Mouse (Mus musculus): ENCODE data around the gene Gm10282.

Gene Gm10282

GRCm38 (mm10) chr8:72305210-72305905 lies at the start of gene Gm10282:
Gene Gm10282 (minus strand): TSS chr8:72305260.
- no peak for DNase-seq (ENCODE audit: low read depth, low spot score)

GRCm38 (mm10) chr8:72354272-72354671 lies 49.2 kb upstream of the Gm10282 start:
- peak; percentile 92 for DNase-seq (ENCODE audit: low read depth, low spot score)

- DNase-seq (ENCODE audit: low read depth, low spot score): no peak
Observed at GRCm38 (mm10) chr8:72353700-72354045, 48.6 kb upstream of the Gm10282 start.

GRCm38 (mm10) chr8:72352951-72353699 lies 48.1 kb upstream of the Gm10282 start:
- DNase-seq (ENCODE audit: low read depth, low spot score): peak; percentile 61

- DNase-seq (ENCODE audit: low read depth, low spot score): peak; percentile 49
Observed at GRCm38 (mm10) chr8:72351405-72352005, 46.4 kb upstream of the Gm10282 start.

GRCm38 (mm10) chr8:72350727-72351126 lies 45.7 kb upstream of the Gm10282 start:
- peak; percentile 87 for DNase-seq (ENCODE audit: low read depth, low spot score)

- peak; percentile 66 for DNase-seq (ENCODE audit: low read depth, low spot score)
Observed at GRCm38 (mm10) chr8:72349838-72350237, 44.8 kb upstream of the Gm10282 start.

- DNase-seq (ENCODE audit: low read depth, low spot score): no peak
Observed at GRCm38 (mm10) chr8:72348956-72349355, 43.9 kb upstream of the Gm10282 start.

- no peak for DNase-seq (ENCODE audit: low read depth, low spot score)
Observed at GRCm38 (mm10) chr8:72348114-72348513, 43.1 kb upstream of the Gm10282 start.

GRCm38 (mm10) chr8:72347553-72347952 lies 42.5 kb upstream of the Gm10282 start:
- no peak for DNase-seq (ENCODE audit: low read depth, low spot score)

GRCm38 (mm10) chr8:72343725-72344124 lies 38.7 kb upstream of the Gm10282 start:
- DNase-seq (ENCODE audit: low read depth, low spot score): peak; percentile 76

- DNase-seq (ENCODE audit: low read depth, low spot score): no peak
Observed at GRCm38 (mm10) chr8:72342556-72343300, 37.7 kb upstream of the Gm10282 start.

GRCm38 (mm10) chr8:72337034-72337433 lies 32.0 kb upstream of the Gm10282 start:
- no peak for DNase-seq (ENCODE audit: low read depth, low spot score)

- DNase-seq (ENCODE audit: low read depth, low spot score): no peak
Observed at GRCm38 (mm10) chr8:72336273-72336672, 31.2 kb upstream of the Gm10282 start.

- DNase-seq (ENCODE audit: low read depth, low spot score): no peak
Observed at GRCm38 (mm10) chr8:72334144-72334641, 29.1 kb upstream of the Gm10282 start.

GRCm38 (mm10) chr8:72333429-72334143 lies 28.5 kb upstream of the Gm10282 start:
- DNase-seq (ENCODE audit: low read depth, low spot score): no peak

- no peak for DNase-seq (ENCODE audit: low read depth, low spot score)
Observed at GRCm38 (mm10) chr8:72331631-72332030, 26.6 kb upstream of the Gm10282 start.

- peak; percentile 64 for DNase-seq (ENCODE audit: low read depth, low spot score)
Observed at GRCm38 (mm10) chr8:72330806-72331516, 25.9 kb upstream of the Gm10282 start.

GRCm38 (mm10) chr8:72329116-72329515 lies 24.1 kb upstream of the Gm10282 start:
- no peak for DNase-seq (ENCODE audit: low read depth, low spot score)

GRCm38 (mm10) chr8:72324708-72325107 lies 19.6 kb upstream of the Gm10282 start:
- peak; percentile 26 for DNase-seq (ENCODE audit: low read depth, low spot score)
